Mouse (Mus musculus) frontal cortex, adult 2 months (tissue): Measurements from ENCODE around the gene Isy1. TPM values are rescaled to one million over a fixed set of nuclear protein-coding genes. Genes with fewer than 3 reads are reported as not detected.
"Not testable (repeated sequence)": the region's sequence is repeated elsewhere in the genome, so short reads cannot be mapped to it uniquely, and the experiment has no call there.

ENCODE experiments used
- DNase-seq, 2 experiments: peaks; one replicate each; pipeline ENCODE4 v3.0.0; 2022; ENCODE audit warnings: low spot score in 1 of 2; ENCODE audit errors: extremely low spot score in 1 of 2
- polyA plus RNA-seq: library from polyadenylated mRNA; depleted of rRNA; stranded (reverse); fragments of >200 nt; gene quantifications from 2 replicates; pipeline ENCODE4 v1.2.3, GENCODE M21; 2012; rRNA removed

Isy1 gene
- polyA plus RNA-seq, 1 experiment, result 26.9 TPM

GRCm38 (mm10) chr6:87779174-87780165 lies 59.1 kb downstream of the Isy1 start:
- no peak for DNase-seq

GRCm38 (mm10) chr6:87778294-87779173 lies 60.1 kb downstream of the Isy1 start:
- no peak for DNase-seq

- no peak for DNase-seq
Measured at GRCm38 (mm10) chr6:87777842-87778241, 60.8 kb downstream of the Isy1 start, which contains the start of gene Gp9. Gp9 (plus strand) TSS chr6:87778072.

- no peak for DNase-seq
Measured at GRCm38 (mm10) chr6:87776663-87777062, 61.9 kb downstream of the Isy1 start.

- no peak for DNase-seq
Measured at GRCm38 (mm10) chr6:87775588-87776245, 62.9 kb downstream of the Isy1 start.

GRCm38 (mm10) chr6:87774909-87775308 lies 63.7 kb downstream of the Isy1 start:
- DNase-seq, result no peak

- DNase-seq, result no peak
Measured at GRCm38 (mm10) chr6:87774466-87774865, 64.1 kb downstream of the Isy1 start.

GRCm38 (mm10) chr6:87770626-87771025 lies 68.0 kb downstream of the Isy1 start:
- no peak for DNase-seq

- DNase-seq, result not testable (repeated sequence)
Measured at GRCm38 (mm10) chr6:87764296-87764695, 74.3 kb downstream of the Isy1 start.

Other genes starting within 250 kb of the Isy1 start
- gene Prokr1, start 248.1 kb downstream of the Isy1 start, polyA plus RNA-seq, result 0.06 and 0.10 TPM in 2 replicates
- gene Aplf, start 166.6 kb downstream of the Isy1 start, polyA plus RNA-seq, result 4.2 and 4.6 TPM in 2 replicates
- gene Efcc1, start 107.9 kb downstream of the Isy1 start, polyA plus RNA-seq, result 4.3 and 4.5 TPM in 2 replicates
- gene Gp9, start 60.7 kb downstream of the Isy1 start, polyA plus RNA-seq, result 0.99 and 1.9 TPM in 2 replicates
- 15.3 and 17.2 TPM in 2 replicates for gene Rab43, start 26.6 kb downstream of the Isy1 start, polyA plus RNA-seq
- 3.8 and 5.9 TPM in 2 replicates for gene Gm45140, start 3.0 kb downstream of the Isy1 start, polyA plus RNA-seq
- gene Cnbp, start 12.3 kb upstream of the Isy1 start, polyA plus RNA-seq, result 326 and 335 TPM in 2 replicates
- 170 TPM in 2 replicates for gene Copg1, start 49.0 kb upstream of the Isy1 start, polyA plus RNA-seq
- gene Hmces, start 75.1 kb upstream of the Isy1 start, polyA plus RNA-seq, result 42.2 and 43.0 TPM in 2 replicates
- 56.0 and 56.4 TPM in 2 replicates for gene H1fx, start 142.8 kb upstream of the Isy1 start, polyA plus RNA-seq
- gene Rab7, start 206.5 kb upstream of the Isy1 start, polyA plus RNA-seq, result 388 and 392 TPM in 2 replicates
- 125 and 138 TPM in 2 replicates for gene Rpn1, start 245.7 kb upstream of the Isy1 start, polyA plus RNA-seq